Mouse (Mus musculus) E14TG2a.4 (cell line): ENCODE data around the gene Gm20388.

Experiments
- H3K27me3 ChIP-seq: 2 replicates; pipeline ENCODE4 v1.6.1; 2014; ENCODE audit warnings: low read length, control low read depth; ENCODE audit not compliant: insufficient read depth
- H3K36me3 ChIP-seq: 2 replicates; pipeline ENCODE4 v1.6.1; 2014; ENCODE audit warnings: low read length, control low read depth; ENCODE audit not compliant: insufficient read depth
- H3K4me1 ChIP-seq: replicated peaks from 2 replicates; pipeline ENCODE4 v1.6.1; 2014; ENCODE audit warnings: low read depth, low read length, control low read depth
- H3K4me3 ChIP-seq: replicated peaks from 2 replicates; pipeline ENCODE4 v1.5.1; 2014; ENCODE audit warnings: mild to moderate bottlenecking, low read length
- H3K9me3 ChIP-seq: 2 replicates; pipeline ENCODE4 v1.6.1; 2014; ENCODE audit warnings: low read length, control low read depth
- CTCF ChIP-seq: conservative IDR thresholded peaks from 2 replicates; pipeline ENCODE4 v1.5.1; 2014; ENCODE audit warnings: low read length
- NANOG ChIP-seq: IDR thresholded peaks from 2 replicates; pipeline ENCODE4 v1.6.1; 2014; ENCODE audit warnings: borderline replicate concordance, low read length, mixed read lengths
- POU5F1 ChIP-seq: IDR thresholded peaks from 2 replicates; pipeline ENCODE4 v1.6.1; 2014; ENCODE audit warnings: low read length, borderline replicate concordance

The Gm20388 gene

DNA sequence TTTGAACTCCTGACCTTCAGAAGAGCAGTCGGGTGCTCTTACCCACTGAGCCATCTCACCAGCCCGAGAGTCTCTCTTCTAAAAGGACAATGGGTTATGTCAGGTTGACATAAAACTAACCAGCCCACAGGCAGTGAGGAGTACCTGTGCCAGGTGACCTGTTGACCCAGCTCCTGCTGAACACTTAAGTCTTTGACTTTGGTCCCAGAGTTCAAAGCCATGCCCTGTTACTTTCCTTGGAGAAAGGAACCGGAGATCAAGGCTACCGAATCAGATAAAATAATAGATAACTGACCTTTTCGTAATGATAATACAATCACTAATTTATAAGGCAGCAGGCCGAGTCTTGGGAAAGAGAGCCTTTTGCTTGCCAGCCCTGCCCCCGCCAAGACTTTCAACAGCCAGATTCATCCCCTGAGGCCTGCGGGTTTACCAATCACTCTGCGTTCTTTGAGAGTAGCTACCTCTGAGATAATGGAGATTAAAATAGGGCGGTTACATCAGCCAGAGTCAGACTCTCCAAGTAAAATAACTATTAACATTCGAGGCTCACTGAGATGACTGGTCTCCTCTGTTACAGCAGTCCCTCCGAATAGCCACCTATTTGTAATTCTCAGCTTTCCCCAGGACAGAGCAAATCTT is 2021.5 kb downstream of the Gm20388 start:
- no peaks in the 10 kb centered on the region for H3K9me3 ChIP-seq
- TF ChIP-seq POU5F1: no peak
- no peak for TF ChIP-seq CTCF
- TF ChIP-seq NANOG: no peak
- no peak overlapping the region for H3K4me3 ChIP-seq
- H3K27me3 ChIP-seq: no peaks in the 10 kb centered on the region
- no peaks in the 10 kb centered on the region for H3K36me3 ChIP-seq
- H3K4me1 ChIP-seq: peaks cover 45% of the 10 kb centered on the region

DNA sequence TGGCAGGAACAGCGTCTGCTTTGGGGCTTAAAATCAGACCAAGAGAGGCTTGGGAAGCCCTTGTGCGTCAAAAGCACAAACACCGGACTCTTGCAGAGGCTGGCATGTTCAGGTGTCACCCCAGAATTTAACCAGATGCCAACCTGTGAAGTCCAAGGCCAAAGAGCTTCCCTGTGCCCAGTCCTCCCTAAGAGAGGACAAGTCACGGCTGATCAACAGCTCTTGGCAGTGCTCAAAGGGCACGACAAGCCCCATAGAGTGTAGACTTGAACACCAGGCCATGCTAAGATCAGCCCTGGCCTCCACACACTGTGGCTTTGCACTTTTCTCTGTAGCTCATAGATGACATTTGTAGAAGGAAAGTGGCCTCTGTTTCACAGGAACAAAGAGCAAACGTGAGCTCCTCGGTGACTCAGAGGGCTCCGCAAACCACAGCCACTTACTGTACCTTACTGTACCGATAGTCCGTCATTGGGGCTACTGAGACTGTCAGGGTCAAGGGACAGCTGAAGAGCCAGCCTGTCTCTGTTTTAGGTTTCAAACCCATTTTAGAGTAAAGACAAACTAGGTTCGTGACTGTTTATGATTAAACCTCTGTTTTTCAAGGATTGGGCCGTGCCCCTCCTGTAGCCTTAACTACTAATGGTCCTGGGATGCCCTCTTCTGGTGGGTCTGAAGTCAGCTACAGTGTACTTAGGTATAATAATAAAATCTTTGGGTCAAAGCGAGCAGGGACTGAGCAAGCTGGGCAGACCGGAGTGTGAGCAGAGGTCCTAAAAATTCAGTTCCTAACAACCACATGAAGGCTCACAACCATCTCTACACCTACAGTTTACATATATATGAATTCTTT is 2022.3 kb downstream of the Gm20388 start:
- no peaks in the 10 kb centered on the region for H3K36me3 ChIP-seq
- TF ChIP-seq CTCF (no peak), NANOG (no peak), POU5F1 (no peak)
- 0 out of 2 replicates have a peak, but pooled peaks cover 2% of the 10 kb centered on the region for H3K27me3 ChIP-seq
- no peaks in the 10 kb centered on the region for H3K9me3 ChIP-seq
- H3K4me3 ChIP-seq: no peak overlapping the region
- peaks cover 49% of the 10 kb centered on the region for H3K4me1 ChIP-seq

DNA sequence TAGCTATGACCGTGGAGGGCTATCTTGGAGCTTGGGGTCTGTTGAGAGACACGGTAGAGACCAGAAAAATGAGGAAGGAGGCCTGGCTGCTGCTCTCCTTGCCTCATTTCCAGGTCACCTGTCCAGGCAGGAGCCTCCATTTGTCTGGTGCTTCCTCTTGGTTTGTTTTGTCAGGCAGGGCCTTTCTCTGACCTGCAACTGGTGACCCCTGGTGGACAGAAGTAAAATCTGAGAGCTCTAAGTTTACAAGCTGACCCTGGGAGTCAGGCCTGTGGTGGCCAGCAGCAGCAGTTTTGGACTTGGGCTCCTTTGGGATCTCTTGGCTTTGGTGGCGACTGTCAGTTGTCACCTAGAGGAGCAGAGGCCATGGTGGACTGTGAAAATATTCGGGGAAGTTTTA is 2023.9 kb downstream of the Gm20388 start:
- H3K36me3 ChIP-seq: no peaks in the 10 kb centered on the region
- 0 out of 2 replicates have a peak, but pooled peaks cover 4% of the 10 kb centered on the region for H3K27me3 ChIP-seq
- H3K9me3 ChIP-seq: no peaks in the 10 kb centered on the region
- H3K4me3 ChIP-seq: no peak overlapping the region
- TF ChIP-seq NANOG (no peak), CTCF (peak; percentile 42), POU5F1 (no peak)
- H3K4me1 ChIP-seq: peaks cover 66% of the 10 kb centered on the region

DNA sequence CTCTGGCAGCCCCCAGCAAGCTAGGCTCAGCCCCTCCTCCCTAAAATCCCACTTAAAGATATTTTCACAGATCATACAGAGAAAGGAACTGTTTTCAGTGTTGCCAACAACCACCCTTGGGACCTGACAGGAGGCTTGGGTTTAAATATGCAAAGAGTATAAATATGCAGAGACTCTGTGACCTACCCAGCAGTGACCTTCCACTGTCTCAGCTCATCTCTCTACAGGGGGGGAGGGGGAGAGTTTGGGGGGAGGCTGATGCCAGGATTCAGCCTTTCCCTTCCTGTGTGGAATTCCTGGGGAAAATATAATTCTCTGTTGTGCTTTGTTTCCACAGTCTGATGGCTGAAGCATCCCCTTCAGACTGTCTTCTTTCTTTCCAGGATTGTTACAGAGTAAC is 2024.3 kb downstream of the Gm20388 start:
- Histone ChIP-seq H3K4me3 (no peak overlapping the region), H3K36me3 (no peaks in the 10 kb centered on the region), H3K4me1 (peaks cover 67% of the 10 kb centered on the region), H3K9me3 (no peaks in the 10 kb centered on the region), H3K27me3 (0 out of 2 replicates have a peak, but pooled peaks cover 4% of the 10 kb centered on the region)
- TF ChIP-seq NANOG (no peak), CTCF (no peak), POU5F1 (no peak)

DNA sequence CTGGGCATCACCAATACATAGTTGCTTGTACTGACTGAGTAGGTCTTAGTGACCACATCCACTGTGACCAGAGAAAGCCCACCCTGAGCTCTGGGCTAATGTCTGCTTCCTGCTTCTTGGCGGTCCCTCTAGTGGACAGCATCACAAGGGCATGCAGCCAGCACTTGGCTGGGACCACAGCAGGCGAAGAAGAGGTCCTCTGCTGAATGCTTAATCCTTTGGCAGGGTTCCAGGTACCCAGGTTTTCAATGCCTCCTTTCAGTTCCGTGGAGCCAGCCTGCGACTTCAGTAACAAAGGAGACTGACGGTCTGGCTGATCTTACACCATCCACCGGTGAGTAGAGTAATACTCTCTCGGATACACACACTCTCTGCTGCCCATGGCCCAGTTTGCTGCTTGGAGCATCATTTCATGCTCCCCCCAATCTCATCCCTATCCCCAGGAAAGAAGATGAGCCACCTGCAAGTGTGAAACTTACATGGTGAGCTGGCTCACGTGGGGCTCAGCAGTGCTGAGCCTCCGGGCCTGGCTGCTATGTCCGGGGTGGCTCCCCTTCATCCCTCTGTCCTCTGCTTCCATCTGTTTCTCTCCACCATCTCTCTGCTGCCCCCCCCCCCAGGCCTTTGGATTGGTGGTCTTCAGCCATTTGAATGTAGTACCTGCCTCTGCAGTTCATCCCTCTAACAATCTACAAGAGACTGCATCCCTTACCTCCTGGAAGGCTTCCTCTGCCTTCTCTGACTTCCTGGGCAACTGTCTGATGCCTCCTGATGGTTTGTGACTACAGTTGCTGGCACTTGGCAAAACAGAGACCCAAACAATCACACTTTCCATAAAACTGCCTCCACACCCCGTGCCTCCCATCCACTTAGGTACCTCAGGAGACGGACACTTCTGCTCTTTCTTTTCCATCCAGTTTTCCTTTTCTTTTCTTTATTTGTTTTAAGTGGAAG is 2025.0 kb downstream of the Gm20388 start:
- Histone ChIP-seq H3K36me3 (no peaks in the 10 kb centered on the region), H3K4me1 (peaks cover 67% of the 10 kb centered on the region), H3K9me3 (no peaks in the 10 kb centered on the region), H3K4me3 (no peak overlapping the region), H3K27me3 (0 out of 2 replicates have a peak, but pooled peaks cover 4% of the 10 kb centered on the region)
- TF ChIP-seq CTCF (peak; percentile 22), NANOG (no peak)

DNA sequence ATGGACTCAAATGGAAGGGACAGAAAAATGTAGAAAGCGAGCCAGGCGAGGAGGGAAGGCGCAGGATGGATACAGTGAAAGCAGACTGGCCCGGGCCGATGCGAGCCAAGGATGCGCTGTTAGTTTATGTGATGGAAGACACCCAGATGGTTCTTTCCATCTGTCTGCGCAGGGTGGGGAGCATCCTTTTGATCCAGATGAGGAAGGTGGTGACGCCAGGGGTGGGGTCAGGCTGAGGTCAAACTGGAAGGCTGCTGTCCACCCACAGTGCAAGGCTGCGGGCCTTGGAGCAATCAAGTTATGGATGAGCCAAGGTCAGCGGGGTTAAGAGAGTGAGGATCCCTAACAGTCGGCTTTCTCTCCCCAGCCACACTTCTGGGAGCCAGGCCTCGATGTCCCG is 2025.8 kb downstream of the Gm20388 start:
- Histone ChIP-seq H3K4me3 (no peak overlapping the region), H3K27me3 (0 out of 2 replicates have a peak, but pooled peaks cover 4% of the 10 kb centered on the region), H3K4me1 (peaks cover 63% of the 10 kb centered on the region), H3K9me3 (no peaks in the 10 kb centered on the region), H3K36me3 (no peaks in the 10 kb centered on the region)
- TF ChIP-seq CTCF (no peak), POU5F1 (no peak), NANOG (no peak)

DNA sequence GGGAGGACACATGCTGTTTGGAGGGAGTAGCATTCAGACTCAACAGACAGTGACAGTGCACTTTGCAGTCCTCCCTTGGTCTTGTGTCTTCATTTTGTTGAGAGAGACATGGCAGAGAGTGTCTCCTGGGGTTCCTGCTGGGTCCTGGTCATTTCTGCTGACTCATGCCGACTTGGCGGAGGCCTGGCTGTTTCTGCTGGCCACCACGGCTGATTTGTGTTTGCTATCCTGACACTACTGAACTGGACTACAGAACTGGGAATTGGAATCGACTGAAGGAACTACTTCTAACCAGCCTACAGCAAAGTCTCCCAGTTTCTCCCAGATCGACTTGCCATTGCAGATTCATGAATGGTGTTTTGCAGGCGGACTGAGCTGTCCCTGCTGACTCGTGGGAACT is 2028.1 kb downstream of the Gm20388 start:
- Histone ChIP-seq H3K27me3 (0 out of 2 replicates have a peak, but pooled peaks cover 4% of the 10 kb centered on the region), H3K4me3 (no peak overlapping the region), H3K4me1 (peaks cover 58% of the 10 kb centered on the region), H3K9me3 (no peaks in the 10 kb centered on the region), H3K36me3 (no peaks in the 10 kb centered on the region)
- no peak for TF ChIP-seq CTCF

DNA sequence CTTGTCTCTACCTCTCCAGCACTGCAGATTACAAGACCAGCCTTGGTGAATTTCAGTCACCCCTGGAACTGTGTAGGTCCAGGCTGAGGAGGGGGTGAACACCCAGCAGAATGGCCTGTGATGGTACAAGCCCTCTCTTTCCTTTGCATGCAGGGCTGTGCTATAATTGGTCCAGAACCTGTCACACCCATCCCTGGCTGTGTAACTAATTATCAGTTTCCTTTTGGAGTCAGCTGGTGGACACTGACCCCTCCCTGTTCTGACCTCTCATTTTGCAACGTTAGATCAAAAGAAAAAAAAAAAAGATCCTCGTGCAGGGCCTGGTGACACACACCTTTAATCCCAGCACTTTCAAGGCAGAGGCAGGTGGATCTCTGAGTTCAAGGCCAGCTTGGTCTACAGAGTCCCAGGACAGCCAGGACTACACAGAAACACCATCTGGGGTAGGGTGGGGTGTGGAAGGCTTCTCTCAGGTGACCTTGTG is 2032.5 kb downstream of the Gm20388 start:
- Histone ChIP-seq H3K4me3 (no peak overlapping the region), H3K36me3 (no peaks in the 10 kb centered on the region), H3K27me3 (no peaks in the 10 kb centered on the region), H3K4me1 (peaks cover 33% of the 10 kb centered on the region), H3K9me3 (no peaks in the 10 kb centered on the region)
- TF ChIP-seq CTCF: no peak
- no peak for TF ChIP-seq NANOG
- no peak for TF ChIP-seq POU5F1
